Mouse (Mus musculus) right cerebral cortex, postnatal 25 days (tissue): ENCODE data around the gene Wasf3.
A peak's percentile ranks its signal among the peaks of the same experiment; 100 is the strongest.
"Not testable (repeated sequence)": the region's sequence is repeated elsewhere in the genome, so short reads cannot be mapped to it uniquely, and the experiment has no call there.

ENCODE experiments used
- DNase-seq: peaks from one replicate; pipeline ENCODE4 v3.0.0; 2022

Wasf3 gene

GRCm38 (mm10) chr5:146451592-146452254 is 66.9 kb downstream of the Wasf3 start:
- DNase-seq = no peak

- peak; percentile 51 for DNase-seq
These were observed 68.8 kb downstream of the Wasf3 start for GRCm38 (mm10) chr5:146453556-146453955.

- no peak for DNase-seq
These were observed 76.8 kb downstream of the Wasf3 start for GRCm38 (mm10) chr5:146461612-146462011.

GRCm38 (mm10) chr5:146466663-146467062 is 81.9 kb downstream of the Wasf3 start:
- DNase-seq = no peak

GRCm38 (mm10) chr5:146468311-146468710 is 83.5 kb downstream of the Wasf3 start:
- DNase-seq = no peak

GRCm38 (mm10) chr5:146470821-146471220 is 86.0 kb downstream of the Wasf3 start:
- DNase-seq = no peak

GRCm38 (mm10) chr5:146471311-146471710 is 86.5 kb downstream of the Wasf3 start:
- DNase-seq = no peak

- DNase-seq = no peak
These were observed 87.0 kb downstream of the Wasf3 start for GRCm38 (mm10) chr5:146471821-146472220.

GRCm38 (mm10) chr5:146479564-146479963 is 94.8 kb downstream of the Wasf3 start:
- DNase-seq = peak; percentile 43

- DNase-seq = not testable (repeated sequence)
These were observed 96.9 kb downstream of the Wasf3 start, which contains the start of gene Gm6408 for GRCm38 (mm10) chr5:146481665-146482064. Gm6408 (plus strand) TSS chr5:146481965.

- DNase-seq = not testable (repeated sequence)
These were observed 104.2 kb downstream of the Wasf3 start for GRCm38 (mm10) chr5:146488959-146489358.

- not testable (repeated sequence) for DNase-seq
These were observed 106.3 kb downstream of the Wasf3 start, which contains the start of gene Gm6370 for GRCm38 (mm10) chr5:146491063-146491462. Gm6370 (plus strand) TSS chr5:146491363.

GRCm38 (mm10) chr5:146502099-146502498 is 117.3 kb downstream of the Wasf3 start, which contains the start of gene 4930449I24Rik:
4930449I24Rik (plus strand) TSS chr5:146502399.
- DNase-seq = not testable (repeated sequence)

- not testable (repeated sequence) for DNase-seq
These were observed 129.0 kb downstream of the Wasf3 start, which contains the start of gene Gm3402 for GRCm38 (mm10) chr5:146513823-146514222. Gm3402 (plus strand) TSS chr5:146514123.
